Mouse (Mus musculus): ENCODE measurements around the gene Prr11. TPM values are rescaled to one million over a fixed set of nuclear protein-coding genes. Genes with fewer than 3 reads are reported as not detected.

Prr11 gene
- 23.7 TPM for polyA plus RNA-seq (2014; fragmentation: Illumina TruSeq; extraction: RNeasy Lipid Tissue Mini Kit (QIAGEN cat#74804); ENCODE audit: low read depth, low replicate concordance)

GRCm38 (mm10) chr11:87108409-87108754 is at the start of gene Prr11:
Prr11 (minus strand) TSS chr11:87108708.

GRCm38 (mm10) chr11:87126824-87127816 is 18.6 kb upstream of the Prr11 start, which contains the start of gene Trim37:
Trim37 (plus strand) TSS chr11:87127077.

GRCm38 (mm10) chr11:87108755-87109518 is 429 bp upstream of the Prr11 start, which contains the start of gene Ska2:
Ska2 (plus strand) TSS chr11:87109234.

GRCm38 (mm10) chr11:87086290-87086984 is 22.1 kb downstream of the Prr11 start, which contains the start of gene Smg8:
Smg8 (minus strand) TSS chr11:87086774.

GRCm38 (mm10) chr11:87073866-87074440 is 34.6 kb downstream of the Prr11 start, which contains the start of gene Gdpd1:
Gdpd1 (minus strand) TSS chr11:87074062.

Other genes starting within 250 kb of the Prr11 start
- gene Ypel2, start 115.0 kb downstream of the Prr11 start, polyA plus RNA-seq (2014; fragmentation: Illumina TruSeq; extraction: RNeasy Lipid Tissue Mini Kit (QIAGEN cat#74804); ENCODE audit: low read depth, low replicate concordance) = 3.5 TPM
- 149 TPM for gene Gdpd1, start 34.6 kb downstream of the Prr11 start, polyA plus RNA-seq (2014; fragmentation: Illumina TruSeq; extraction: RNeasy Lipid Tissue Mini Kit (QIAGEN cat#74804); ENCODE audit: low read depth, low replicate concordance)
- gene Smg8, start 21.9 kb downstream of the Prr11 start, polyA plus RNA-seq (2014; fragmentation: Illumina TruSeq; extraction: RNeasy Lipid Tissue Mini Kit (QIAGEN cat#74804); ENCODE audit: low read depth, low replicate concordance) = 9.5 TPM
- 29.5 TPM for gene Ska2, start 526 bp upstream of the Prr11 start, polyA plus RNA-seq (2014; fragmentation: Illumina TruSeq; extraction: RNeasy Lipid Tissue Mini Kit (QIAGEN cat#74804); ENCODE audit: low read depth, low replicate concordance)
- 624 TPM for gene Trim37, start 18.4 kb upstream of the Prr11 start, polyA plus RNA-seq (2014; fragmentation: Illumina TruSeq; extraction: RNeasy Lipid Tissue Mini Kit (QIAGEN cat#74804); ENCODE audit: low read depth, low replicate concordance)